Mouse (Mus musculus) lung, embryonic 15.5 days (tissue): ENCODE measurements at regions not wholly inside any gene's neighbourhood (a gene's known extent, or its start where the extent isn't known, plus 50 kb on each side); places are given as distances from the start of the nearest gene placed in this dataset.

Experiments used
- ATAC-seq: fragments of 200-750 bp; cut with Nextera tagmentation; 2 replicates; pipeline ENCODE4 v1.8.0; 2017; ENCODE audit warnings: moderate number of reproducible peaks, borderline replicate concordance; ENCODE audit not compliant: low FRiP score, low TSS enrichment; ENCODE audit errors: extremely low read depth
- H3K27ac ChIP-seq: fragments of 300-500 bp; sonication (generic); 2 replicates; pipeline ENCODE4 v1.5.1; 2015; ENCODE audit warnings: moderate library complexity, mild to moderate bottlenecking, inconsistent platforms
- H3K27me3 ChIP-seq: fragments of 300-500 bp; sonication (generic); 2 replicates; pipeline ENCODE4 v1.6.1; 2015; ENCODE audit warnings: inconsistent platforms
- H3K36me3 ChIP-seq: fragments of 300-500 bp; sonication (generic); 2 replicates; pipeline ENCODE4 v1.6.1; 2015; ENCODE audit warnings: inconsistent platforms
- H3K4me1 ChIP-seq: fragments of 300-500 bp; sonication (generic); 2 replicates; pipeline ENCODE4 v1.6.1; 2015; ENCODE audit warnings: inconsistent platforms
- H3K4me2 ChIP-seq: fragments of 300-500 bp; sonication (generic); 2 replicates; pipeline ENCODE4 v1.6.1; 2015; ENCODE audit warnings: inconsistent platforms, mild to moderate bottlenecking, moderate library complexity
- H3K4me3 ChIP-seq: fragments of 300-500 bp; sonication (generic); 2 replicates; pipeline ENCODE4 v1.5.1; 2015; ENCODE audit warnings: mild to moderate bottlenecking, inconsistent platforms
- H3K9ac ChIP-seq: fragments of 300-500 bp; sonication (generic); 2 replicates; pipeline ENCODE4 v1.6.1; 2015; ENCODE audit warnings: inconsistent platforms
- H3K9me3 ChIP-seq: fragments of 300-500 bp; sonication (generic); 2 replicates; pipeline ENCODE4 v1.6.1; 2016; ENCODE audit warnings: inconsistent platforms
- WGBS: fragments of 180-500 bp; shearing (Covaris S2); methylation state at CpG from one replicate; pipeline ENCODE4 v1.1.7; 2015; 5-methylcytosine and 5-hydroxymethylcytosine counted together

GRCm38 (mm10) chrX:99232331-99232730, 96.4 kb downstream of the Efnb1 start:
- H3K27ac ChIP-seq = no peak overlapping the region
- no peak overlapping the region for H3K4me2 ChIP-seq
- 0 out of 2 replicates have a peak, but pooled peaks cover 3% of the 10 kb centered on the region for H3K4me1 ChIP-seq
- no peaks in the 10 kb centered on the region for H3K36me3 ChIP-seq
- no peak overlapping the region for H3K9ac ChIP-seq
- H3K4me3 ChIP-seq = no peak overlapping the region
- peak; percentile 19; the same call in 1 of the 2 replicates for ATAC-seq
- no peaks in the 10 kb centered on the region; the same call in 1 of the 2 replicates for H3K27me3 ChIP-seq
- 45% methylated on average over 7 of the region's 7 CpGs for WGBS
- no peaks in the 10 kb centered on the region for H3K9me3 ChIP-seq

GRCm38 (mm10) chrX:99225111-99225752, 89.3 kb downstream of the Efnb1 start:
- H3K27me3 ChIP-seq = peaks cover 8% of the 10 kb centered on the region; the same call in 1 of the 2 replicates

GRCm38 (mm10) chrX:99222017-99222416, 86.1 kb downstream of the Efnb1 start:
- Histone ChIP-seq H3K27ac (no peak overlapping the region), H3K27me3 (peaks cover 17% of the 10 kb centered on the region; the same call in 1 of the 2 replicates), H3K36me3 (no peaks in the 10 kb centered on the region), H3K4me3 (no peak overlapping the region), H3K4me1 (peaks cover 8% of the 10 kb centered on the region), H3K4me2 (no peak overlapping the region), H3K9me3 (no peaks in the 10 kb centered on the region), H3K9ac (no peak overlapping the region)
- no peak for ATAC-seq
- 73% methylated on average over 5 of the region's 5 CpGs for WGBS

More at GRCm38 (mm10) chrX:99225111-99225752, 89.3 kb downstream of the Efnb1 start:
- no peak overlapping the region for H3K9ac ChIP-seq
- H3K4me2 ChIP-seq = no peak overlapping the region
- H3K4me1 ChIP-seq = no peaks in the 10 kb centered on the region
- 63% methylated on average over 7 of the region's 7 CpGs for WGBS
- no peaks in the 10 kb centered on the region for H3K9me3 ChIP-seq
- ATAC-seq = peak; percentile 83; the same call in 1 of the 2 replicates
- no peak overlapping the region for H3K27ac ChIP-seq
- no peaks in the 10 kb centered on the region for H3K36me3 ChIP-seq
- no peak overlapping the region for H3K4me3 ChIP-seq

DNA sequence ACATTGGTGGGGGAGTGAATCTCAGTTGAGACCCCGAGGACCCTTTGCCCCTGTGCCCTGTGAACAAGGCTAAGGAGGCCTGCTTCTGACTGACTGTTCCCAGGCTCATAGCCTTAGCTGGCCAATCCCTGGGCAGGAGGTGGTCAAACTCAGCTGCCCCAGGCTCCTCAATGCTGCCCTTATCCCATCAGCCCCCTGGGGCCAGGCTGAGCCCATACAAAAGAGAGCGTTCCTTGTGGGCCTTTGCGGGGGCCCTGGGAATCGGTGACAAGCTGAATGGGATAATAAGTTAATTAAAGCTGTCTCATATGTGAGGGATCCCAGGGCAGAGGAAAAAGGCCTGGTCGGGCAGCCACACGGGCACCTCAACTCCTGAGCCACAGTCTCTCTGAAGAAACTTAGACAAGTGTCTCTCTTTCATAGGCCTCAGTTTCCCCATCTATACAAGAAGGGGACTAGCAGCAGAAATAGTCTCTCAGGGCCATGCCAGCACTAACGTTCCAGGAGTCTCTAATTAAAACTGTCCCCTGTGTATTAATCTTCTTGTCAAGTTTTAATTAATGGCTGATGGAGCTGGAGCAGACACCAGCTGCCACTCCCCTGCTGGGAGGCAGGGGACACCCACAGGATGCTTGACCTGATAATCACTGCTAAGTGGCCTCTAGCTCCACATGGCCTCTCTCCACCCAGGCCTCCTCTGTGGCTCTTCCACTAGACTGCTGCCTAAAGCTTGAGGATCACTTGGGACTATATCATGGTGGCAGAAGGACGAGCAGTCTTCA, 84.9 kb downstream of the Efnb1 start:
- 69% methylated on average over 8 of the region's 8 CpGs for WGBS
- H3K27me3 ChIP-seq = peaks cover 18% of the 10 kb centered on the region; the same call in 1 of the 2 replicates

GRCm38 (mm10) chrX:99218213-99218612, 82.3 kb downstream of the Efnb1 start:
- 26% methylated on average over 7 of the region's 7 CpGs for WGBS
- H3K4me2 ChIP-seq = no peak overlapping the region
- H3K9ac ChIP-seq = no peak overlapping the region
- no peak overlapping the region for H3K4me3 ChIP-seq
- no peak overlapping the region for H3K27ac ChIP-seq
- no peaks in the 10 kb centered on the region for H3K9me3 ChIP-seq
- H3K27me3 ChIP-seq = peaks cover 10% of the 10 kb centered on the region; the same call in 1 of the 2 replicates
- no peaks in the 10 kb centered on the region for H3K36me3 ChIP-seq
- peaks cover 38% of the 10 kb centered on the region for H3K4me1 ChIP-seq
- no peak for ATAC-seq

More for the DNA sequence above, 84.9 kb downstream of the Efnb1 start:
- no peak for ATAC-seq
- H3K9me3 ChIP-seq = no peaks in the 10 kb centered on the region
- peaks cover 16% of the 10 kb centered on the region for H3K4me1 ChIP-seq
- H3K36me3 ChIP-seq = no peaks in the 10 kb centered on the region
- H3K4me2 ChIP-seq = no peak overlapping the region
- H3K4me3 ChIP-seq = no peak overlapping the region
- no peak overlapping the region for H3K9ac ChIP-seq
- no peak overlapping the region for H3K27ac ChIP-seq

GRCm38 (mm10) chrX:99216633-99217459, 80.9 kb downstream of the Efnb1 start:
- Histone ChIP-seq H3K4me1 (peaks cover 38% of the 10 kb centered on the region), H3K9ac (peak overlapping the region; percentile 53), H3K4me2 (peak overlapping the region; percentile 67), H3K4me3 (peak overlapping the region; percentile 32), H3K27me3 (peaks cover 10% of the 10 kb centered on the region; the same call in 1 of the 2 replicates), H3K36me3 (no peaks in the 10 kb centered on the region), H3K27ac (peak overlapping the region; percentile 78), H3K9me3 (no peaks in the 10 kb centered on the region)
- ATAC-seq = peak; percentile 78
- 8% methylated on average over 55 of the region's 60 CpGs for WGBS

- H3K36me3 ChIP-seq = no peaks in the 10 kb centered on the region
- H3K9me3 ChIP-seq = no peaks in the 10 kb centered on the region
- H3K27me3 ChIP-seq = peaks cover 10% of the 10 kb centered on the region; the same call in 1 of the 2 replicates
- H3K4me1 ChIP-seq = peaks cover 38% of the 10 kb centered on the region
- H3K4me3 ChIP-seq = 0 out of 2 replicates have a peak overlapping the region, but pooled peaks have one; percentile 32
- H3K9ac ChIP-seq = peak overlapping the region; percentile 53; the same call in 1 of the 2 replicates
- H3K27ac ChIP-seq = 0 out of 2 replicates have a peak overlapping the region, but pooled peaks have one; percentile 13
- WGBS = 52% methylated on average over 5 of the region's 5 CpGs
- peak overlapping the region; percentile 67 for H3K4me2 ChIP-seq
- ATAC-seq = no peak
These were observed 80.0 kb downstream of the Efnb1 start for GRCm38 (mm10) chrX:99215931-99216330.

DNA sequence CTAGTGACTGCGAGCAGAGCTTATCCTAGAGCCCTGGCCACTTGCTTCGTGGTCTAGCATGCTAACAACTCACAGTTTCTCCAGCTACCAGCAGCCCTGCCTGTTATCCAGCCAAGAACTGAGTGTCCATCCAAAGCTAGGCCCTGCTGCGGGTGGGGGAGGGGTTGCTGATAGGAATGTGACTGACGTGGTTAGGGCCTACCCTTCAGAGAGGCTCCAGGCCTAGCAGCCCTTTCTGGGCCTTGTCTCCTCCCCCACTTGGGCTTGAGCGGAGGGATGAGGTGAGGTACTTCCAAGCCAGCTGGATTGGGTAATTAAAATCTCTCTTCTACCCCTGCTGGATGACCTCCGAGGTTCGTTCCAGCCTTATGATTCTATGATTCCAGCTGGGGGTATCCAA, 79.2 kb downstream of the Efnb1 start:
- H3K27ac ChIP-seq = peak overlapping the region; percentile 45
- ATAC-seq = peak; percentile 56
- H3K27me3 ChIP-seq = peaks cover 10% of the 10 kb centered on the region; the same call in 1 of the 2 replicates
- H3K4me3 ChIP-seq = no peak overlapping the region
- no peaks in the 10 kb centered on the region for H3K36me3 ChIP-seq
- no peak overlapping the region for H3K4me2 ChIP-seq
- WGBS = 39% methylated on average over 7 of the region's 7 CpGs
- no peaks in the 10 kb centered on the region for H3K9me3 ChIP-seq
- no peak overlapping the region for H3K9ac ChIP-seq
- peaks cover 38% of the 10 kb centered on the region for H3K4me1 ChIP-seq

GRCm38 (mm10) chrX:99213565-99214153, 77.7 kb downstream of the Efnb1 start:
- no peaks in the 10 kb centered on the region for H3K36me3 ChIP-seq
- no peak overlapping the region for H3K9ac ChIP-seq
- H3K27me3 ChIP-seq = 0 out of 2 replicates have a peak, but pooled peaks cover 4% of the 10 kb centered on the region
- H3K4me1 ChIP-seq = peaks cover 38% of the 10 kb centered on the region
- H3K4me3 ChIP-seq = no peak overlapping the region
- 55% methylated on average over 6 of the region's 6 CpGs for WGBS
- no peaks in the 10 kb centered on the region for H3K9me3 ChIP-seq
- no peak overlapping the region for H3K27ac ChIP-seq
- no peak for ATAC-seq
- no peak overlapping the region for H3K4me2 ChIP-seq

DNA sequence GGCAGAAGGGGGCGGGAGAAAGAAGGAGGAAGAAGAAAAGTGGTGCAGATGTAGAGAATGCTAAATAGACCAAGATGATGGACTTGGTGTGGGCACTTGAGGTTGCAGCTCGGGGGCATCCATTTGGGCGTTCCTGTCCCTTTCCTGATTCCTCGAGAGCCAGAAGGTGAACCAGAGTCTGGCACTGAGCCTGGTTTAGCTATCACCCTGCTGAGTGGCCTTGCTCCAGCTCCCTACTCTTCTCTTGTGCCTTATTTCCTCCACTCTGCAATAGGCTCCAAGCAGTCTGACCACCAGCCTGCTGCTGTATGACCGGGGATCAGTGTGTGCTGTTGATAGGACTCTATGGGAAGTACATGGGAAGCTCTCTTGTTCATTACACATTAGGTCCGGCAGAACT, 68.1 kb downstream of the Efnb1 start:
- H3K9me3 ChIP-seq = no peaks in the 10 kb centered on the region
- H3K4me3 ChIP-seq = no peak overlapping the region
- H3K27me3 ChIP-seq = peaks cover 6% of the 10 kb centered on the region; the same call in 1 of the 2 replicates
- H3K4me1 ChIP-seq = peaks cover 9% of the 10 kb centered on the region; the same call in 1 of the 2 replicates
- no peak for ATAC-seq
- H3K9ac ChIP-seq = no peak overlapping the region
- H3K36me3 ChIP-seq = no peaks in the 10 kb centered on the region
- H3K4me2 ChIP-seq = no peak overlapping the region
- no peak overlapping the region for H3K27ac ChIP-seq
- WGBS = 63% methylated on average over 5 of the region's 6 CpGs

DNA sequence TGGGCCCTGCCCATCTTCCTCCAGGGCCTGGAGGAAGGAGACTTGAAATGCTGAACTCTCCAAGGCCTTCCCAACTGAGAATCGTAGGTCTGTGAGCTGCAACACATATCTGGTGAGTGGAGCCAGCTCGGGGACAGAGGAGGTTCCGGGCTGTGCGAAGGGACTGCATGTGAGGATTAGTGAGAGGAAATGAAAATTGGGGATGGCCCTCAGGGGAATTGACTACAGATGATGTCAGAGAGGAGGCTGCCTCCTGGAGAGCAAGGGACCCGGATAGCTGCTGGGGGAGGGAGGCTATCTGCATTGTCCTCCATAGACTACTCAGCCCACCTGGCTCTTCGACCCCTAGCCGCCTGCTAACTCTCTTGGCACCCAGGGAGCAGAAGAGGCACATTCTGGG, 65.2 kb downstream of the Efnb1 start:
- peaks cover 30% of the 10 kb centered on the region for H3K4me1 ChIP-seq
- no peaks in the 10 kb centered on the region for H3K9me3 ChIP-seq
- H3K27ac ChIP-seq = no peak overlapping the region
- no peak overlapping the region for H3K4me2 ChIP-seq
- no peaks in the 10 kb centered on the region for H3K36me3 ChIP-seq
- H3K9ac ChIP-seq = no peak overlapping the region
- H3K4me3 ChIP-seq = no peak overlapping the region
- no peak for ATAC-seq
- peaks cover 3% of the 10 kb centered on the region; the same call in 1 of the 2 replicates for H3K27me3 ChIP-seq
- 64% methylated on average over 6 of the region's 7 CpGs for WGBS
